Mouse (Mus musculus): Measurements from ENCODE around the gene Ppp3cb. TPM values are rescaled to one million over a fixed set of nuclear protein-coding genes. Genes with fewer than 3 reads are reported as not detected.

Ppp3cb gene
- polyA plus RNA-seq, 1 experiment, result 118 TPM

DNA sequence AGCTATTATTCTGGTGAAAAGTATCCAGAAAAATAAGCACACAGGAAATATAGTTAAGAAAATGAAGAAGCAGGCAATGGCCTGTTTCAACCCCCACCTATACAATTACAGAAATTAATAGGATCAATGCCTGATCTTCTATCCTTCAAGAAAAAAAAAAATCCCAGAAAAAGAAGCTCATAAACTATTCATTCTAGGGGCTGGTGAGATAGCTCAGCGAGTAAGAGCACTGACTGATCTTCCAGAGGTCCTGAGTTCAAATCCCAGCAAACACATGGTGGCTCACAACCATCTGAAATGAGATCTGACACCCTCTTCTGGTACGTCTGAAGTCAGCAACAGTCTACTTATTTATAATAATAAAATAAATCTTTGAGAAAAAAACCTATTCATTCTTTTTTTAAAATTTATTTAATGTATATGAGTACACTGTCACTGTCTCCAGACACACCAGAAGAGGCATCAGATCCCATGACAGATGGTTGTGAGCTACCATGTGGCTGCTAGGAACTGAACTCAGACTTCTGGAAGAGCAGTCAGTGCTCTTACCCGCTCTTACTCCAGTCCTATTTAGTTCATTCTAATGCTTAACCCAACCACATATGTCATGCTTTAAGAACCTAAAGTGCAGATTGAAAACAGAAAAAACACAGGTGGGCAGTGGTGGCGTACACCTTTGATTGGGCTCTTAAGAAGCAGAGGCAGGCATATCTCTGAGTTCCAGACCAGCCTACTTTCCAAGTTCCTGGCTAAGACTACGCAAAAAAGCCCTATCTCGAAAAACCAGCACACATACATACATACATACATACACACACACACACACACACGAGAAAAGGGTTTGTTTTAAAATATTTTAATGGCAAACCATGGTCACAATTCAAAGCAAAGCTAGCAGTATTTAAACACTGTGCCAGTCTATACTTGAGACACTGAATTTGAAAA, 1.6 kb downstream of the Ppp3cb start:
- Histone ChIP-seq H3K4me1 (ENCODE audit: control insufficient read depth, insufficient read depth, low read length) (no peaks in the 10 kb centered on the region), H3K27me3 (ENCODE audit: control insufficient read depth, insufficient read depth, low read length, poor library complexity, severe bottlenecking) (no peaks in the 10 kb centered on the region), H3K36me3 (ENCODE audit: control insufficient read depth, insufficient read depth, low read length, poor library complexity, severe bottlenecking) (peaks cover 6% of the 10 kb centered on the region), H3K27ac (ENCODE audit: insufficient read depth, low read length) (no peak overlapping the region), H3K4me3 (ENCODE audit: low read depth, low read length) (peak overlapping the region; percentile 54), H3K9ac (ENCODE audit: low read depth, poor library complexity, severe bottlenecking) (peak overlapping the region; percentile 84), H3K9me3 (replicated peaks; ENCODE audit: control insufficient read depth, insufficient read depth, low read length, poor library complexity, severe bottlenecking) (no peaks in the 10 kb centered on the region)
- TF ChIP-seq CTCF (IDR thresholded peaks at IDR 0.05; ENCODE audit: low read depth, low read length), result no peak
- TF ChIP-seq POLR2A (IDR thresholded peaks at IDR 0.05; ENCODE audit: insufficient read depth, low read length), result no peak
- no peak for TF ChIP-seq EP300 (IDR thresholded peaks at IDR 0.05; ENCODE audit: insufficient read depth, low read depth, low read length)

DNA sequence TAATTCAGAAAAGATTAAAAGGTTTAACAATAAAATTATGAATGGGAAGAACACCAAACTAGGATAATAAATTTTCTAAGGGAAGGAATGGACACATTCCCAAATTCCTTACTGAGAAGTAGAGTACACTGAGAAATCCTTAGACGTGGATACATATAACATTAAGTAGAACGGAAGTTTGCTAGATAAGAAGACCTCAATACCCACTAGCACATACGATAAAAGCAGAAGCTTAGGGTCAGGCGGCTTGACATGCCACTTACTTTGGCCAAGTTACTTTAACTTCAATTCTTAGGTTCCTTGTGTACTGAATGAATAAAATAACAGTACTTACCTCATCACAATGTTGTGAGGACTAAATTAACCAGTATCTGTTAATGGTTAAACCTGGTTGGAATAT, 16.7 kb downstream of the Ppp3cb start:
- Histone ChIP-seq H3K27ac (ENCODE audit: insufficient read depth, low read length) (no peak overlapping the region), H3K9ac (ENCODE audit: low read depth, poor library complexity, severe bottlenecking) (no peak overlapping the region), H3K27me3 (ENCODE audit: control insufficient read depth, insufficient read depth, low read length, poor library complexity, severe bottlenecking) (no peaks in the 10 kb centered on the region), H3K9me3 (replicated peaks; ENCODE audit: control insufficient read depth, insufficient read depth, low read length, poor library complexity, severe bottlenecking) (no peaks in the 10 kb centered on the region), H3K36me3 (ENCODE audit: control insufficient read depth, insufficient read depth, low read length, poor library complexity, severe bottlenecking) (no peaks in the 10 kb centered on the region), H3K4me3 (ENCODE audit: low read depth, low read length) (no peak overlapping the region), H3K4me1 (ENCODE audit: control insufficient read depth, insufficient read depth, low read length) (no peaks in the 10 kb centered on the region)
- TF ChIP-seq CTCF (IDR thresholded peaks at IDR 0.05; ENCODE audit: low read depth, low read length), result no peak
- no peak for TF ChIP-seq POLR2A (IDR thresholded peaks at IDR 0.05; ENCODE audit: insufficient read depth, low read length)
- TF ChIP-seq EP300 (IDR thresholded peaks at IDR 0.05; ENCODE audit: insufficient read depth, low read depth, low read length), result no peak

DNA sequence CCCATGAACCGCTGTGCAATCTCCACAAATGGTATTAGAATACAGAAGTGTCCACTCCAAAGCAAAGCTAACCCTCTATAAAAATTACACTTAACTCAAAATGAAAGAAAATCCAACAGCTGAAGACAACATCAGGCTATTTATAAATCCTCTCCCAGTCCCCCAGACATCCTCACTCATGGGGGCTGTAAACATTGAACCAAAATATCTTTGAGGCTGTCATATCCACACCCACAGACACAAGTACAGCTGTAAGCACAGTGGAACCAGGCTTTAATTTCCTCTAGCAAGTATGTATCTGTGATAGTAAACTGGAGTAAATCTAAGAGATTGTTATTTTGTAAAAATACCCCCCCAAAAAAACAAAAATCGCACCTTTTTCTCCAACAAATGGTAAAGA, 26.2 kb downstream of the Ppp3cb start:
- no peak overlapping the region for H3K4me3 ChIP-seq (ENCODE audit: low read depth, low read length)
- H3K36me3 ChIP-seq (ENCODE audit: control insufficient read depth, insufficient read depth, low read length, poor library complexity, severe bottlenecking), result no peaks in the 10 kb centered on the region; the same call in 1 of the 2 replicates
- TF ChIP-seq POLR2A (IDR thresholded peaks at IDR 0.05; ENCODE audit: insufficient read depth, low read length) (no peak), EP300 (IDR thresholded peaks at IDR 0.05; ENCODE audit: insufficient read depth, low read depth, low read length) (no peak), CTCF (IDR thresholded peaks at IDR 0.05; ENCODE audit: low read depth, low read length) (no peak)
- H3K9ac ChIP-seq (ENCODE audit: low read depth, poor library complexity, severe bottlenecking), result no peak overlapping the region
- no peaks in the 10 kb centered on the region for H3K27me3 ChIP-seq (ENCODE audit: control insufficient read depth, insufficient read depth, low read length, poor library complexity, severe bottlenecking)
- H3K27ac ChIP-seq (ENCODE audit: insufficient read depth, low read length), result no peak overlapping the region
- no peaks in the 10 kb centered on the region for H3K4me1 ChIP-seq (ENCODE audit: control insufficient read depth, insufficient read depth, low read length)
- no peaks in the 10 kb centered on the region for H3K9me3 ChIP-seq (replicated peaks; ENCODE audit: control insufficient read depth, insufficient read depth, low read length, poor library complexity, severe bottlenecking)

DNA sequence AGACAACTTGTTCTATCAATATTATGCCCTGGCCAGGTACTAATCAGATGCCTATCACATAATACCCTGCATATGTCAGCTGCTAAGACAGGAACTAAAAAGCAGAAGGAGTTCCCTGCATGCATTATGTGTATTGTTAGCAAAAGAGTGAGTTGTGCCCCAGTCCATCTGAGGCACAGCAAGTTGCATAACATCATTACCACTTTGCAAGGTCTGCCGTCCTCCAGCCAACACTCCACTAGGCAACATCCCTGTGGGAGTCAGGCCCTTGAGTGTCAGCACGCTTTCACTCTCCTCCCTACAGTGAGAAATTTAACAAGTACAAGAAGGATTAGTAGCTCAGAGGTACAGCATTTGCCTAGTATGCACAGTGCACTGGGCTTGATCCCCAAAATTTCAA, 37.9 kb downstream of the Ppp3cb start:
- no peaks in the 10 kb centered on the region for H3K9me3 ChIP-seq (replicated peaks; ENCODE audit: control insufficient read depth, insufficient read depth, low read length, poor library complexity, severe bottlenecking)
- H3K27ac ChIP-seq (ENCODE audit: insufficient read depth, low read length), result no peak overlapping the region
- H3K9ac ChIP-seq (ENCODE audit: low read depth, poor library complexity, severe bottlenecking), result no peak overlapping the region
- H3K4me3 ChIP-seq (ENCODE audit: low read depth, low read length), result no peak overlapping the region
- no peaks in the 10 kb centered on the region for H3K27me3 ChIP-seq (ENCODE audit: control insufficient read depth, insufficient read depth, low read length, poor library complexity, severe bottlenecking)
- no peak for TF ChIP-seq CTCF (IDR thresholded peaks at IDR 0.05; ENCODE audit: low read depth, low read length)
- TF ChIP-seq EP300 (IDR thresholded peaks at IDR 0.05; ENCODE audit: insufficient read depth, low read depth, low read length), result no peak
- TF ChIP-seq POLR2A (IDR thresholded peaks at IDR 0.05; ENCODE audit: insufficient read depth, low read length), result no peak
- H3K4me1 ChIP-seq (ENCODE audit: control insufficient read depth, insufficient read depth, low read length), result no peaks in the 10 kb centered on the region
- H3K36me3 ChIP-seq (ENCODE audit: control insufficient read depth, insufficient read depth, low read length, poor library complexity, severe bottlenecking), result 0 out of 2 replicates have a peak, but pooled peaks cover 4% of the 10 kb centered on the region

DNA sequence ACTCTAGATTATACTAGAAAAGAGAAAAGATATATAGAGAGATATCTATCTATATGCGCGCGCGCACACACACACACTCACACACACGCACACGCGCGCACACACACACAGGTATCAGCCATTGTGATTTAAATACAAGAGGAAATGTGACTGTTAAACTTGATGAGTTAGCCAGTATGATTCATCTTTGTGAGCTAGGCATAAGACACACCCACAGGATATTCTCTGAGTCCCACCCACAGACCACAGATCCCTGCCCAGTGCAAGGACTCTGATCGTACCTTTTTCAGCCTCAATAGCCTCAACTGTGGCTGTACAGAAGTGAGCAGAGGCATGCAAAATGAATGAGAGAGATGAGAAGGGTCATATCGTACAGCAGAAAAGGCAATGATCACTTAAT, 43.4 kb downstream of the Ppp3cb start:
- no peaks in the 10 kb centered on the region for H3K27me3 ChIP-seq (ENCODE audit: control insufficient read depth, insufficient read depth, low read length, poor library complexity, severe bottlenecking)
- no peak overlapping the region for H3K9ac ChIP-seq (ENCODE audit: low read depth, poor library complexity, severe bottlenecking)
- H3K4me3 ChIP-seq (ENCODE audit: low read depth, low read length), result no peak overlapping the region
- no peaks in the 10 kb centered on the region for H3K9me3 ChIP-seq (replicated peaks; ENCODE audit: control insufficient read depth, insufficient read depth, low read length, poor library complexity, severe bottlenecking)
- H3K36me3 ChIP-seq (ENCODE audit: control insufficient read depth, insufficient read depth, low read length, poor library complexity, severe bottlenecking), result peaks cover 8% of the 10 kb centered on the region
- no peak overlapping the region for H3K27ac ChIP-seq (ENCODE audit: insufficient read depth, low read length)
- TF ChIP-seq EP300 (IDR thresholded peaks at IDR 0.05; ENCODE audit: insufficient read depth, low read depth, low read length), result no peak
- no peak for TF ChIP-seq CTCF (IDR thresholded peaks at IDR 0.05; ENCODE audit: low read depth, low read length)
- no peak for TF ChIP-seq POLR2A (IDR thresholded peaks at IDR 0.05; ENCODE audit: insufficient read depth, low read length)
- no peaks in the 10 kb centered on the region for H3K4me1 ChIP-seq (ENCODE audit: control insufficient read depth, insufficient read depth, low read length)

DNA sequence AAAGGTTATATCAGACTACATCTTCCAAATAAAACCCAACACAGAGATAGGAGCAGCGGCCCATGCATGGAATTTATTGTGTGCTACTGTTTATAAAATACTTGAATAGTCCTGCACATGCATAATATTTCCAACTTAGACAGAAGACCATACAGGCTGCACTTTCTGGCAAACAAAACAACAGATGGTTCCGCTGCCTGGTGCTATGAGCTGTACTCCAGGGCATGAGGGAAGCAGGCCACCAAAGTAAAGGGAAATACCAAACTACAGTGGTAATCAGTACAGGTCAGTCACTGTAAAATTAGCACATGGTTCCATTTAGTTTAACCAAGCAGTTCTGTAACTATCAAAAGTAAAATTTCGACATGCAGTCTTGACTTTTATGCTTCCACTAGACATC, 46.4 kb downstream of the Ppp3cb start:
- Histone ChIP-seq H3K36me3 (ENCODE audit: control insufficient read depth, insufficient read depth, low read length, poor library complexity, severe bottlenecking) (peaks cover 11% of the 10 kb centered on the region), H3K9me3 (replicated peaks; ENCODE audit: control insufficient read depth, insufficient read depth, low read length, poor library complexity, severe bottlenecking) (no peaks in the 10 kb centered on the region), H3K9ac (ENCODE audit: low read depth, poor library complexity, severe bottlenecking) (no peak overlapping the region), H3K4me3 (ENCODE audit: low read depth, low read length) (no peak overlapping the region), H3K27ac (ENCODE audit: insufficient read depth, low read length) (no peak overlapping the region), H3K4me1 (ENCODE audit: control insufficient read depth, insufficient read depth, low read length) (no peaks in the 10 kb centered on the region), H3K27me3 (ENCODE audit: control insufficient read depth, insufficient read depth, low read length, poor library complexity, severe bottlenecking) (no peaks in the 10 kb centered on the region)
- TF ChIP-seq POLR2A (IDR thresholded peaks at IDR 0.05; ENCODE audit: insufficient read depth, low read length) (no peak), EP300 (IDR thresholded peaks at IDR 0.05; ENCODE audit: insufficient read depth, low read depth, low read length) (no peak), CTCF (IDR thresholded peaks at IDR 0.05; ENCODE audit: low read depth, low read length) (no peak)

Data from ES-Bruce4 (cell line).